Mouse (Mus musculus) heart, embryonic 14.5 days (tissue): ENCODE measurements at regions not wholly inside any gene's neighbourhood (a gene's known extent, or its start where the extent isn't known, plus 50 kb on each side); places are given as distances from the start of the nearest gene placed in this dataset.

Experiments used
- ATAC-seq: fragments of 200-750 bp; cut with Nextera tagmentation; 2 replicates; pipeline ENCODE4 v1.8.0; 2017; ENCODE audit warnings: low read depth, moderate TSS enrichment; ENCODE audit not compliant: insufficient number of reproducible peaks, insufficient read depth, low FRiP score
- H3K27ac ChIP-seq, 2 experiments: fragments of 200-500 bp in 1 of 2; fragments of 300-500 bp in 1 of 2; sonication (generic) in 1 of 2; replicated peaks in 1 of 2; 2 replicates each; pipeline ENCODE4 v1.5.1; 2012 to 2014; ENCODE audit warnings: low read depth in 2 of 2, low read length in 2 of 2, control low read depth in 1 of 2, mild to moderate bottlenecking in 1 of 2, mixed read lengths in 1 of 2; ENCODE audit not compliant: control insufficient read depth in 1 of 2, insufficient read depth in 1 of 2
- H3K27me3 ChIP-seq: fragments of 300-500 bp; sonication (generic); 2 replicates; pipeline ENCODE4 v1.6.1; 2014; ENCODE audit warnings: mild to moderate bottlenecking, low read length, control low read depth; ENCODE audit not compliant: control insufficient read depth, insufficient read depth
- H3K36me3 ChIP-seq: fragments of 300-500 bp; sonication (generic); 2 replicates; pipeline ENCODE4 v1.6.1; 2014; ENCODE audit warnings: mild to moderate bottlenecking, control low read depth, low read length, mixed read lengths; ENCODE audit not compliant: control insufficient read depth, insufficient read depth
- H3K4me1 ChIP-seq, 2 experiments: fragments of 200-500 bp in 1 of 2; fragments of 300-500 bp in 1 of 2; sonication (generic) in 1 of 2; 2 replicates each; pipeline ENCODE4 v1.6.1; 2012 to 2014; ENCODE audit warnings: low read length in 2 of 2, control low read depth in 1 of 2, mixed read lengths in 1 of 2; ENCODE audit not compliant: control insufficient read depth in 2 of 2, insufficient read depth in 2 of 2
- H3K4me2 ChIP-seq: fragments of 300-500 bp; sonication (generic); 2 replicates; pipeline ENCODE4 v1.6.1; 2014; ENCODE audit warnings: mild to moderate bottlenecking, low read length
- H3K4me3 ChIP-seq, 2 experiments: fragments of 200-500 bp in 1 of 2; fragments of 300-500 bp in 1 of 2; sonication (generic) in 1 of 2; 2 replicates each; pipeline ENCODE4 v1.5.1; 2012 to 2014; ENCODE audit warnings: low read length in 2 of 2, mild to moderate bottlenecking in 2 of 2, control low read depth in 1 of 2, low read depth in 1 of 2, moderate library complexity in 1 of 2; ENCODE audit not compliant: control insufficient read depth in 1 of 2, insufficient read depth in 1 of 2
- H3K9ac ChIP-seq: fragments of 300-500 bp; sonication (generic); 2 replicates; pipeline ENCODE4 v1.6.1; 2014; ENCODE audit warnings: mild to moderate bottlenecking, low read length
- H3K9me3 ChIP-seq: fragments of 300-500 bp; sonication (generic); 2 replicates; pipeline ENCODE4 v1.6.1; 2016; ENCODE audit warnings: low read length, control low read depth; ENCODE audit not compliant: control insufficient read depth
- WGBS: fragments of 180-500 bp; shearing (Covaris S2); extraction: QIAGEN DNeasy Blood & Tissue Kit; methylation state at CpG from one replicate; pipeline ENCODE4 v1.1.7; 2014; 5-methylcytosine and 5-hydroxymethylcytosine counted together

- H3K4me3 ChIP-seq, result no peak overlapping the region
These were observed 58.8 kb upstream of the Fut8 start for GRCm38 (mm10) chr12:77179138-77179537.

DNA sequence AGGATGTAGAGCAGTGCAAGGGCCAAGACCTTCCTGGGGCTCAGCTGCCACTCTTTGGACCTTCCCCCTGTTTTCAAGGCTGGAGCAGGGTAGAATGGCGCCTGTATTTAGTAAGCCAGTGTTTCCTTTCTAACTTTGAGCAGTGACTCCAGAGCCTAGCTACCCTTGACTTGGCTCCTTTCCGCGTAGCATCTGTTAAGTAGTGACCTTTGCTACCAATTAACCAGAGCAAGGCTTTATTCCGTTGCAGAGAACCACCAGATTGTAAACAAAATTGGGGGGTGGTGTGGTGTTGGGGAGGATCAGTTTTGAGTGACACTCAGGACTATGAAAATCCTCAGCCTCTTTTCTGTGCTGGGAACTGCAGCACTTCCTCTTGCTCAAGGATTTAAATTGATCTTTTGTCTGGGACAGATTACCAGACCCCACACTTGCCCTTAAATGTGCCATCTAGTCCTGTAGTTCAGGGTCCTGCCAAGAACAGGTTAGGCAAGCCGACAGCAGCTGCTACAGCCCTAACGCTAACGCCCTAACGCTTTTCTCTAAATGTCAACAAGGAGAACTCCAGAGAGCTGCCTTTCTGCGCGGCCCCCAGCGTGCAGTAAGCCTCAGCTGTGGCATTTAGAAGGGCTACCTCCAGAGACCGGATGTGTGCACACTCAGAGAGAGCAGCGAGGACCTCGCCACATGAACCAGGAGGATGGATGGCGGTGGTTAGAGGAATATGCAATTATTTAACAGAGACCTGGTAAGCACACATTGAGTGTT is 59.9 kb upstream of the Fut8 start:
- no peaks in the 10 kb centered on the region for H3K9me3 ChIP-seq
- H3K4me3 ChIP-seq, result no peak overlapping the region
- H3K36me3 ChIP-seq, result no peaks in the 10 kb centered on the region
- no peak overlapping the region for H3K9ac ChIP-seq
- no peak overlapping the region for H3K4me2 ChIP-seq
- no peak for ATAC-seq
- no peaks in the 10 kb centered on the region; the same call in 1 of the 2 replicates for H3K27me3 ChIP-seq
- H3K4me1 ChIP-seq, result no peaks in the 10 kb centered on the region; a peak in 1 of 4 replicates
- WGBS, result 45% methylated on average over 15 of the region's 15 CpGs
- no peak overlapping the region for H3K27ac ChIP-seq

More at GRCm38 (mm10) chr12:77179138-77179537, 58.8 kb upstream of the Fut8 start:
- Histone ChIP-seq H3K9ac (no peak overlapping the region), H3K27ac (no peak overlapping the region), H3K9me3 (no peaks in the 10 kb centered on the region), H3K36me3 (no peaks in the 10 kb centered on the region), H3K4me2 (no peak overlapping the region), H3K4me1 (no peaks in the 10 kb centered on the region; a peak in 1 of 4 replicates), H3K27me3 (no peaks in the 10 kb centered on the region; the same call in 1 of the 2 replicates)
- 91% methylated on average over 7 of the region's 7 CpGs for WGBS
- ATAC-seq, result no peak

GRCm38 (mm10) chr12:77177303-77177702 is 60.6 kb upstream of the Fut8 start:
- Histone ChIP-seq H3K9ac (no peak overlapping the region), H3K4me3 (no peak overlapping the region), H3K27me3 (no peaks in the 10 kb centered on the region; the same call in 1 of the 2 replicates), H3K4me1 (no peaks in the 10 kb centered on the region; a peak in 1 of 4 replicates), H3K36me3 (no peaks in the 10 kb centered on the region), H3K27ac (no peak overlapping the region), H3K9me3 (no peaks in the 10 kb centered on the region), H3K4me2 (no peak overlapping the region)
- no peak for ATAC-seq
- WGBS, result 71% methylated on average over 3 of the region's 3 CpGs

- H3K27ac ChIP-seq, result no peak overlapping the region
- no peaks in the 10 kb centered on the region for H3K36me3 ChIP-seq
- H3K27me3 ChIP-seq, result no peaks in the 10 kb centered on the region; the same call in 1 of the 2 replicates
- no peak for ATAC-seq
- H3K4me2 ChIP-seq, result no peak overlapping the region
- H3K9me3 ChIP-seq, result no peaks in the 10 kb centered on the region
- no peak overlapping the region for H3K9ac ChIP-seq
- no peaks in the 10 kb centered on the region; a peak in 1 of 4 replicates for H3K4me1 ChIP-seq
- H3K4me3 ChIP-seq, result no peak overlapping the region
These were observed 63.9 kb upstream of the Fut8 start for GRCm38 (mm10) chr12:77174032-77174431.

GRCm38 (mm10) chr12:77172540-77172939 is 65.4 kb upstream of the Fut8 start:
- WGBS, result 87% methylated on average over 2 of the region's 2 CpGs

GRCm38 (mm10) chr12:77170257-77170656 is 67.7 kb upstream of the Fut8 start:
- Histone ChIP-seq H3K4me2 (no peak overlapping the region), H3K4me1 (no peaks in the 10 kb centered on the region), H3K4me3 (no peak overlapping the region), H3K27ac (no peak overlapping the region), H3K36me3 (no peaks in the 10 kb centered on the region), H3K9me3 (no peaks in the 10 kb centered on the region), H3K27me3 (no peaks in the 10 kb centered on the region; the same call in 1 of the 2 replicates), H3K9ac (no peak overlapping the region)
- 72% methylated on average over 5 of the region's 5 CpGs for WGBS
- no peak for ATAC-seq

More at GRCm38 (mm10) chr12:77172540-77172939, 65.4 kb upstream of the Fut8 start:
- Histone ChIP-seq H3K9me3 (no peaks in the 10 kb centered on the region), H3K4me1 (no peaks in the 10 kb centered on the region; a peak in 1 of 4 replicates), H3K27ac (no peak overlapping the region), H3K4me2 (no peak overlapping the region), H3K4me3 (no peak overlapping the region), H3K36me3 (no peaks in the 10 kb centered on the region), H3K27me3 (no peaks in the 10 kb centered on the region; the same call in 1 of the 2 replicates), H3K9ac (no peak overlapping the region)
- no peak for ATAC-seq

DNA sequence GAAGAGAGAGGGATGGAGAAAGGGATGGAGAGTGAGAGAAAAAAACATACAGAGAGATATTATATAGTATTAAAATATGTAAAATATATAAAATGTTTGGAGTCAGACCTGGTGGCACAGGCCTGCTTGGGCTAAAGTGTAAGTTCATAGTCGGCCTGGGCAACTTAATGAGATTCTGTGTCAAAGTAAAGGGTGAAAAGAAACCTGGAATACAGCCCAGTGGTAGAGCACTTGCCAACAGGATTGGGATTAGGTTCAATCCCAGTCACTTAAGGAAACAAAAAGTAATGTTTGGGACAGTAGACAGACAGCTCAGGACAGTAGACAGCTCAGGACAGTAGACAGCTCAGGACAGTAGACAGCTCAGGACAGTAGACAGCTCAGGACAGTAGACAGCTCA is 69.6 kb upstream of the Fut8 start:
- no peak overlapping the region for H3K4me3 ChIP-seq
- no peaks in the 10 kb centered on the region for H3K4me1 ChIP-seq
- no peaks in the 10 kb centered on the region for H3K36me3 ChIP-seq
- no peak overlapping the region for H3K9ac ChIP-seq
- ATAC-seq, result no peak
- no peaks in the 10 kb centered on the region for H3K27me3 ChIP-seq
- 63% methylated on average over 1 of the region's 1 CpGs for WGBS
- H3K4me2 ChIP-seq, result no peak overlapping the region
- no peaks in the 10 kb centered on the region for H3K9me3 ChIP-seq
- H3K27ac ChIP-seq, result no peak overlapping the region

DNA sequence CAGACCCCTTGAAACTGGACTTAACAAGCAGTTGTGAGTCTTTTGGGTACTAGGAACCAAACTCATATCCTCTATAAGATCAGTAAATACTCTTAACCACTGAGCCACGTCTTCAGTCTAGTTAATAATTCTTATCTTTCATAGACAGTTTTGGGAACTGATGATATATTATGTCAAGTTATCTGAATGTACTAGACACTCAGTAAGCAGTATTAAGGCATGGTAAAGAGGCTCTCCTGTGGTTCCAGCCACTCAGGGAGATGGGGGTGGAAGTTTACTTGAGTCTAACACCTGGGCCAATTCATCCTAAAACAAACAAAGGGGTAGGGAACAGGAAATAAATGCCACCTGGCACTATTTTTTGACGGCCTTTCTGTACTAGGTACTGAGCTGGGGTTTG is 81.2 kb upstream of the Fut8 start:
- H3K27me3 ChIP-seq, result no peaks in the 10 kb centered on the region
- no peaks in the 10 kb centered on the region for H3K36me3 ChIP-seq
- H3K9ac ChIP-seq, result no peak overlapping the region
- no peak overlapping the region for H3K27ac ChIP-seq
- WGBS, result 70% methylated on average over 2 of the region's 2 CpGs
- no peak overlapping the region for H3K4me3 ChIP-seq
- ATAC-seq, result no peak
- H3K9me3 ChIP-seq, result no peaks in the 10 kb centered on the region
- H3K4me2 ChIP-seq, result no peak overlapping the region
- no peaks in the 10 kb centered on the region for H3K4me1 ChIP-seq
